Mouse (Mus musculus) thymus, postnatal 0 days (tissue): ENCODE measurements at regions not wholly inside any gene's neighbourhood (a gene's known extent, or its start where the extent isn't known, plus 50 kb on each side); places are given as distances from the start of the nearest gene placed in this dataset.

Experiments
- DNase-seq: peaks from one replicate; pipeline ENCODE4 v3.0.0-alpha.2; 2015; ENCODE audit warnings: low spot score

GRCm38 (mm10) chr16:24096076-24096475, 107.4 kb upstream of the Bcl6 start:
- no peak for DNase-seq

- DNase-seq, result no peak
These were observed 107.0 kb upstream of the Bcl6 start for GRCm38 (mm10) chr16:24095630-24096029.

- no peak for DNase-seq
These were observed 105.9 kb upstream of the Bcl6 start for GRCm38 (mm10) chr16:24094566-24094965.

DNA sequence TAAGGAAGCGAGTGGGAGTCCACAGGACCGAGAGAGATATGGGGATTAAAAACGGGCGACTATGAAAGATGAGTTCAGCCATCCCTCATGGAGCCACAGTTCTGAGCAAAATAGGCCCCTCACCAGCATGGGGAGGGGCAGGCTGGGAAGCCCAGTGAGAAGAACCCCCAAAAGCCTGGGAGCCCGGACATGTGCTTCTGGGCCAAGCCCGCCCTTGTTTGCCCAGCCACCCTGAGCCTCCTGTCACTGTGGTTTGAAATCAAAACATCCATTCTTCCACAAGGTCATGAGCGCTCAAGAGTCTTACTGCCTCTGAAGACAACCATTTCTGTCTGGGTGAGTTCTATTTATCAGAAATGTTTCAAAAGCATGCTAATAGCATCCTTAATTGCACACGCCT, 105.0 kb upstream of the Bcl6 start:
- no peak for DNase-seq

- DNase-seq, result peak; percentile 44
These were observed 104.2 kb upstream of the Bcl6 start for GRCm38 (mm10) chr16:24092616-24093525.

- peak; percentile 62 for DNase-seq
These were observed 103.5 kb upstream of the Bcl6 start for GRCm38 (mm10) chr16:24092136-24092535.

- no peak for DNase-seq
These were observed 102.3 kb upstream of the Bcl6 start for GRCm38 (mm10) chr16:24090981-24091380.

- DNase-seq, result no peak
These were observed 101.4 kb upstream of the Bcl6 start for GRCm38 (mm10) chr16:24089840-24090762.

- no peak for DNase-seq
These were observed 95.3 kb upstream of the Bcl6 start for GRCm38 (mm10) chr16:24083966-24084365.

- DNase-seq, result no peak
These were observed 91.8 kb upstream of the Bcl6 start for GRCm38 (mm10) chr16:24080471-24080870.

- DNase-seq, result no peak
These were observed 90.0 kb upstream of the Bcl6 start for GRCm38 (mm10) chr16:24078622-24079021.

DNA sequence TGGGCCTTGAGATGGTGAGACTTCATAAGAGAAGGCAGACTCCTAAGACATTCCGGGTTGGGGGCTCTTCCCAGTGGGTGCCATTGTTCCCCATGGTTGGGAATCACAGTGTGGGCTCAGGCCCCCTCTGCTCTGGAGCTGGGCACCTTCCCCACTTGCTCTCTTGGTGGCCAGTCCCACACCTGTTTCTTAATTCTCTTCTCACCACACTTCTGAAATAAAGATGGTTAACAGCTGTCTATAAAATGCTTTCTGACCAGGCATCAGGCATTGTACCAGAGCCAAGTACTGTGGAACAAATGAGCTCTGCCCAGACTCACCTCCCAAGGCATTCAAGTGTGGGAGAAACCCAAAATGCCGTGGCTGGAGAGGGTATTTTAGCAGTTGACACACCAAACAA, 88.8 kb upstream of the Bcl6 start:
- DNase-seq, result no peak

- no peak for DNase-seq
These were observed 88.1 kb upstream of the Bcl6 start for GRCm38 (mm10) chr16:24076799-24077136.

DNA sequence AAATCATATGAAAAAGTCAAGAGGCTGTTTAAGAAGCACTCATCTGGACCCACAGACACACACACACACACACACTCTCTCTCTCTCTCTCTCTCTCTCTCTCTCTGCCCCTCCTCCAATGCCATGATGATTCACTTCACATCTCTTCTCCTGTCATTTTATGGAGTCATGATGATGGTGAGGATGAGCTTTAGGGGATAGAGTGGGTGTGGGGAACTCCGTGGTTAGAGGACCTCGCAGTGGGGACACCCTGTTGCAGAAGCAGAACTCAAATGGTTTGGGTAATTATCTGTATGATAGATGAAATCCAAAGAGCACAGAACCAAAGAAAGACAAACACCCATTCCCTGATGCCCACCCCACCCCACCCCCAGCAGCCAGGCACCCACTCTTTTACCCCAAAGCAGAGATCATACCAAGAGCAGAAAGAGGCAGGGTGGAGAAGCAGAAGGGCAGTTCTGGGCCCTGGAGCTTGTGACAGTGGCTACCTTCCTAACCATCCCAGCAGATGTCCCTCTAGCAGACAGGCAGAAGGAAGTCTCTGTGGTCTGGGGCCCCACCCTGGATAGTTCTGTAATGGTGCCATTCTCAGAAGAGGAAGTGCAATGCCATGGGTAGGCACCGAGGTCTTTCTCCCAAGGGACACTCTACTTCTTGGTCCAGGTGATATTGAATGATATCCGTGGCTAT, 87.6 kb upstream of the Bcl6 start:
- no peak for DNase-seq

DNA sequence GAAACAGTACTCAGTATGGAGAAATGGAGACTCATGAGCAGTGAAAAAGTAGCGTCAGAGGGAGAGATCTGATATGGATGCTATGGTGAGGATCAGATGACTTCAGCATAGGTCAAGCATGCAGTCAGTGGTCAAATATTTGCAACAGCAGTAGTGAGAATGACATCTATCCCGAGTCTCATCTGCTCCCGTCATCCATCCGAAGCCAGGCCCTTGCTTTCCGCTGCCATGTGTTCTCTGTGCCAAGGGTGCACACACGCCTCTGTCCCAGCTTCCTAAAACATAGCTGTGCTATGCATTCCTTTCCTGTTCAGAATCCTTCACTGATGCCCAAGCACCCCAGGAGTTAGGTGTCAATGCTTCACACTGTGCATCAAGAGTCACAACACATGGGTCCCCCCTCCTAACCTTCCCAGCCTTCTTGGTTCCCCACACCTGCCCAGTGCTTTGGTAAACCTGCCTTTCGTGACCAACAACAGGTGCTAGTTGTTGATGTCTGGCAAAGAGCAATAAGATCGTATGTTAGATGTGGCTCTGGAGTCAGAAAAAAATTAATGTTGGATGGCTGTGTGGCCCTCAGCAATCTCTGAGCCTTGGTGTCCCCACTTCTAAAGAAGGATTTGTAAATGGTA, 85.1 kb upstream of the Bcl6 start:
- DNase-seq, result no peak

- peak; percentile 46 for DNase-seq
These were observed 84.4 kb upstream of the Bcl6 start for GRCm38 (mm10) chr16:24073065-24073464.

DNA sequence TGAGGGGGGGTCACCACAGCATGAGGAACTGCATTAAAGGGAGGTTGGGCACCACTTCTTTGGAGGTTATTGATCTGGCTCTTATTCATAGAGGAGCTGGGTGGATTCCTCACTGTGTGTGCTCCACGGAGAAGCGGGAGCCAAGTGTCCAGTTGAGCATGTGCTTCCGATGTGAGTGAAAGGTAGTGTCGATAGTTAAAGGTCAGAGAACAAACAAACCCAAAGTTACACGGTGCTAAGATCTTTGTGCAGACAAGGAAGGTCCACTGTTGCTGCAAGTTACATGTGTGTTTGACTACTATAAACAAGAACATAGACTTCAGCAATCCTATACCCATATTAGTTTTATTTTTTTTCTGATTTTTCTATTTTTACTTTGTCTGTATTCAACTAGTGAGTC, 80.8 kb upstream of the Bcl6 start:
- no peak for DNase-seq

DNA sequence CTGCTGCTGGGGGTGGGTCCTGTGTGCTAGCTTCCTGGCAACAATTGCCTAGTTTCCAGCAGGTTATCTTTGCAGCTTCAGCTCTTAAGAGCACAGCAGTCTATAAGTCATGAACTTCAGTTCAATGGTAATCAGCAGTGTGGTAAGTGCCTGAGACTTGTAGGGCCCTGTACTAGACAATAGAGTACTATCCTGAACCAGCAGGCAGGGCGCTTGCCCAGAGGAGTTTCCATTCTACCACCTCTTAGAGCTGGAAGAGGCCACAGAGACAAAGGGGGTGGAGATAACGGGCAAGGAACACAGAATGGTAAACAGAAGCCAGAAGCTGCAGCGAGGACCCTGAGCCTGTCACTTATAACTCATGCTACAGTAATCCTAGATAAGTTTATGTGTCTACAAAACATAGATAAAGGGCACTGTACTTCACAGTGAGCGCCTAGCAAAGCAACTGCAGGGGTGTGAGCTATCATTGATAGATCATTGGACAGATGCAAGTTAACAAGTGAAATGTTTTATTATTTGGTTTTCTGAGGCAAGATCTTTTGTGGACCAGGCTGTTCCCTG, 79.7 kb upstream of the Bcl6 start:
- no peak for DNase-seq

DNA sequence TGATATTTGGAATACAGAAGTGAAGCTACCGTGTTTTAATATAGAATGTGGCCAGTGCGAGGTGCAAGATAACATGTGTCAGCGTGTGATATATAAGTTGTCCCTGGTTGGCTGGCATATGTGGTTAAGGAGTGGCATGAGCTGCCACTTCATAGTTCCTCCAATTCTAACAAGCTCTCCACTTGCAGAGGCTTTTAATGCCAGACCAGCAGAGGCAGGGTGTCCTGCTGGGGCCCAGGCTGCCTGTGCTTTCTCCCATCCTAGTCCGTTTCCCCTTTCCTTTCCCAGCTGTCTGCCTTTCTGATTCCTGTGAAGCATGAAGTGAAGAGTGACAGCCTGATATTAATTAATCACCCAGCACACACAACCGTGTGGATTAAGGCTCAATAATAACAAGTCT, 73.7 kb upstream of the Bcl6 start:
- DNase-seq, result no peak

- no peak for DNase-seq
These were observed 72.8 kb upstream of the Bcl6 start for GRCm38 (mm10) chr16:24061496-24061895.

- no peak for DNase-seq
These were observed 70.5 kb upstream of the Bcl6 start for GRCm38 (mm10) chr16:24059090-24059600.
